Mouse (Mus musculus) frontal cortex, postnatal 10 days (tissue): ENCODE measurements around the gene Fam120c.
"Not testable (repeated sequence)": the region's sequence is repeated elsewhere in the genome, so short reads cannot be mapped to it uniquely, and the experiment has no call there.

Experiments used
- DNase-seq, 2 experiments: peaks; one replicate each; pipeline ENCODE4 v3.0.0; 2022; ENCODE audit warnings: low spot score in 2 of 2, mixed read lengths in 1 of 2

Gene Fam120c

GRCm38 (mm10) chrX:151343761-151344500 lies at the start of gene Fam120c:
Gene Fam120c, plus strand, starts transcription at chrX:151344175.
- DNase-seq: peak; percentile 75 to 85

GRCm38 (mm10) chrX:151298329-151298728 lies 45.6 kb upstream of the Fam120c start:
- DNase-seq: no peak

GRCm38 (mm10) chrX:151313732-151314131 lies 30.2 kb upstream of the Fam120c start:
- no peak for DNase-seq

- DNase-seq: no peak
These were observed 10.4 kb upstream of the Fam120c start for GRCm38 (mm10) chrX:151333615-151334014.

GRCm38 (mm10) chrX:151337804-151338203 lies 6.2 kb upstream of the Fam120c start:
- DNase-seq: no peak

- DNase-seq: peak; percentile 35 to 37
These were observed 568 bp downstream of the Fam120c start for GRCm38 (mm10) chrX:151344501-151344984.

- DNase-seq: no peak
These were observed 1.6 kb downstream of the Fam120c start for GRCm38 (mm10) chrX:151345333-151346125.

GRCm38 (mm10) chrX:151347278-151347677 lies 3.3 kb downstream of the Fam120c start:
- DNase-seq: no peak

GRCm38 (mm10) chrX:151349322-151349721 lies 5.3 kb downstream of the Fam120c start:
- DNase-seq: no peak

- no peak for DNase-seq
These were observed 74.8 kb downstream of the Fam120c start for GRCm38 (mm10) chrX:151418801-151419200.

GRCm38 (mm10) chrX:151420791-151421190 lies 76.8 kb downstream of the Fam120c start:
- DNase-seq: no peak

- no peak for DNase-seq
These were observed 99.7 kb downstream of the Fam120c start for GRCm38 (mm10) chrX:151443637-151444036.

GRCm38 (mm10) chrX:151444189-151444588 lies 100.2 kb downstream of the Fam120c start:
- DNase-seq: no peak

GRCm38 (mm10) chrX:151488128-151488527 lies 144.2 kb downstream of the Fam120c start:
- DNase-seq: no peak

- not testable (repeated sequence) for DNase-seq
These were observed 149.3 kb downstream of the Fam120c start for GRCm38 (mm10) chrX:151493269-151493668.

GRCm38 (mm10) chrX:151496596-151496995 lies 152.6 kb downstream of the Fam120c start:
- no peak for DNase-seq

- no peak for DNase-seq
These were observed 164.6 kb downstream of the Fam120c start for GRCm38 (mm10) chrX:151508536-151508935.

GRCm38 (mm10) chrX:151509906-151510305 lies 165.9 kb downstream of the Fam120c start:
- no peak for DNase-seq

- no peak for DNase-seq
These were observed 169.1 kb downstream of the Fam120c start for GRCm38 (mm10) chrX:151513066-151513465.

- no peak for DNase-seq
These were observed 169.7 kb downstream of the Fam120c start for GRCm38 (mm10) chrX:151513694-151514093.

- no peak for DNase-seq
These were observed 174.2 kb downstream of the Fam120c start for GRCm38 (mm10) chrX:151518181-151518580.

GRCm38 (mm10) chrX:151520127-151520457 lies 176.1 kb downstream of the Fam120c start:
- no peak for DNase-seq
